Mouse (Mus musculus) hindbrain, embryonic 13.5 days (tissue): ENCODE data around the gene Snd1. TPM values are rescaled to one million over a fixed set of nuclear protein-coding genes. Genes with fewer than 3 reads are reported as not detected.

ENCODE experiments used
- ATAC-seq: fragments of 200-750 bp; cut with Nextera tagmentation; 2 replicates; pipeline ENCODE4 v1.8.0; 2017; ENCODE audit warnings: moderate TSS enrichment; ENCODE audit not compliant: low FRiP score
- H3K27ac ChIP-seq: fragments of 300-500 bp; sonication (generic); 2 replicates; pipeline ENCODE4 v1.5.1; 2015; ENCODE audit warnings: inconsistent platforms, mild to moderate bottlenecking, moderate library complexity
- H3K27me3 ChIP-seq: fragments of 300-500 bp; sonication (generic); 2 replicates; pipeline ENCODE4 v1.6.1; 2015; ENCODE audit warnings: mild to moderate bottlenecking, inconsistent platforms
- H3K36me3 ChIP-seq: fragments of 300-500 bp; sonication (generic); 2 replicates; pipeline ENCODE4 v1.6.1; 2015; ENCODE audit warnings: mild to moderate bottlenecking, inconsistent platforms
- H3K4me1 ChIP-seq: fragments of 300-500 bp; sonication (generic); replicated peaks from 2 replicates; pipeline ENCODE4 v1.6.1; 2015; ENCODE audit warnings: inconsistent platforms
- H3K4me2 ChIP-seq: fragments of 300-500 bp; sonication (generic); 2 replicates; pipeline ENCODE4 v1.6.1; 2015; ENCODE audit warnings: inconsistent platforms, mild to moderate bottlenecking, moderate library complexity
- H3K4me3 ChIP-seq: fragments of 300-500 bp; sonication (generic); 2 replicates; pipeline ENCODE4 v1.5.1; 2015; ENCODE audit warnings: mild to moderate bottlenecking, inconsistent platforms
- H3K9ac ChIP-seq: fragments of 300-500 bp; sonication (generic); 2 replicates; pipeline ENCODE4 v1.6.1; 2015; ENCODE audit warnings: mild to moderate bottlenecking, inconsistent platforms
- H3K9me3 ChIP-seq: fragments of 300-500 bp; sonication (generic); 2 replicates; pipeline ENCODE4 v1.6.1; 2016; ENCODE audit warnings: inconsistent platforms
- WGBS: fragments of 180-500 bp; shearing (Covaris S2); methylation state at CpG from one replicate; pipeline ENCODE4 v1.1.7; 2015; 5-methylcytosine and 5-hydroxymethylcytosine counted together
- polyA plus RNA-seq: library from polyadenylated mRNA; unstranded; fragments of >200 nt; fragmentation: Nextera tagmentation; extraction: Ambion mirVana; gene quantifications from 2 replicates; pipeline ENCODE4 v1.2.1, GENCODE M21; 2015

Snd1 gene
- polyA plus RNA-seq, 1 experiment from 2014 or later = 81.2 TPM

GRCm38 (mm10) chr6:28849317-28849716 is 374.4 kb downstream of the Snd1 start:
- 43% methylated on average over 3 of the region's 3 CpGs for WGBS
- ATAC-seq = peak; percentile 41; the same call in 1 of the 2 replicates
- Histone ChIP-seq H3K4me1 (peaks cover 76% of the 10 kb centered on the region), H3K4me2 (no peak overlapping the region), H3K36me3 (no peaks in the 10 kb centered on the region), H3K9ac (no peak overlapping the region), H3K27ac (peak overlapping the region; percentile 60), H3K27me3 (no peaks in the 10 kb centered on the region), H3K9me3 (no peaks in the 10 kb centered on the region), H3K4me3 (no peak overlapping the region)

- no peak overlapping the region for H3K27ac ChIP-seq
These were observed 375.5 kb downstream of the Snd1 start for GRCm38 (mm10) chr6:28850326-28850900.

GRCm38 (mm10) chr6:28852342-28852741 is 377.4 kb downstream of the Snd1 start:
- no peak overlapping the region for H3K4me2 ChIP-seq
- no peaks in the 10 kb centered on the region for H3K27me3 ChIP-seq
- H3K9me3 ChIP-seq = no peaks in the 10 kb centered on the region
- H3K9ac ChIP-seq = 0 out of 2 replicates have a peak overlapping the region, but pooled peaks have one; percentile 39
- H3K4me1 ChIP-seq = peaks cover 72% of the 10 kb centered on the region
- H3K36me3 ChIP-seq = no peaks in the 10 kb centered on the region
- 75% methylated on average over 7 of the region's 7 CpGs for WGBS
- no peak overlapping the region for H3K27ac ChIP-seq
- no peak overlapping the region for H3K4me3 ChIP-seq
- ATAC-seq = no peak

More at GRCm38 (mm10) chr6:28850326-28850900, 375.5 kb downstream of the Snd1 start:
- Histone ChIP-seq H3K4me1 (peaks cover 78% of the 10 kb centered on the region), H3K36me3 (no peaks in the 10 kb centered on the region), H3K9ac (no peak overlapping the region), H3K4me3 (no peak overlapping the region), H3K4me2 (no peak overlapping the region), H3K9me3 (no peaks in the 10 kb centered on the region), H3K27me3 (no peaks in the 10 kb centered on the region)
- WGBS = 92% methylated on average over 9 of the region's 9 CpGs
- no peak for ATAC-seq

- Histone ChIP-seq H3K9me3 (no peaks in the 10 kb centered on the region), H3K9ac (peak overlapping the region; percentile 29; the same call in 1 of the 2 replicates), H3K27me3 (no peaks in the 10 kb centered on the region), H3K36me3 (no peaks in the 10 kb centered on the region), H3K4me2 (no peak overlapping the region), H3K4me1 (peaks cover 65% of the 10 kb centered on the region), H3K4me3 (no peak overlapping the region), H3K27ac (peak overlapping the region; percentile 49)
- WGBS = 31% methylated on average over 3 of the region's 3 CpGs
- no peak for ATAC-seq
These were observed 378.2 kb downstream of the Snd1 start for GRCm38 (mm10) chr6:28853164-28853563.

GRCm38 (mm10) chr6:28853654-28854053 is 378.7 kb downstream of the Snd1 start:
- H3K27me3 ChIP-seq = 0 out of 2 replicates have a peak, but pooled peaks cover 1% of the 10 kb centered on the region
- H3K4me2 ChIP-seq = no peak overlapping the region
- no peak for ATAC-seq
- H3K4me1 ChIP-seq = peaks cover 63% of the 10 kb centered on the region
- H3K9me3 ChIP-seq = no peaks in the 10 kb centered on the region
- no peaks in the 10 kb centered on the region for H3K36me3 ChIP-seq
- peak overlapping the region; percentile 29; the same call in 1 of the 2 replicates for H3K9ac ChIP-seq
- WGBS = 7% methylated on average over 2 of the region's 2 CpGs
- peak overlapping the region; percentile 49 for H3K27ac ChIP-seq
- H3K4me3 ChIP-seq = no peak overlapping the region

GRCm38 (mm10) chr6:28854598-28854997 is 379.7 kb downstream of the Snd1 start:
- ATAC-seq = 0 out of 2 replicates have a peak, but pooled peaks have one; percentile 26
- H3K36me3 ChIP-seq = no peaks in the 10 kb centered on the region
- H3K4me2 ChIP-seq = no peak overlapping the region
- H3K9ac ChIP-seq = no peak overlapping the region
- 46% methylated on average over 8 of the region's 8 CpGs for WGBS
- H3K4me1 ChIP-seq = peaks cover 61% of the 10 kb centered on the region
- H3K9me3 ChIP-seq = no peaks in the 10 kb centered on the region
- H3K27me3 ChIP-seq = 0 out of 2 replicates have a peak, but pooled peaks cover 4% of the 10 kb centered on the region
- no peak overlapping the region for H3K4me3 ChIP-seq
- no peak overlapping the region for H3K27ac ChIP-seq

GRCm38 (mm10) chr6:28855442-28855841 is 380.5 kb downstream of the Snd1 start:
- H3K4me2 ChIP-seq = no peak overlapping the region
- no peak for ATAC-seq
- WGBS = 15% methylated on average over 3 of the region's 3 CpGs
- H3K9ac ChIP-seq = no peak overlapping the region
- no peaks in the 10 kb centered on the region for H3K9me3 ChIP-seq
- no peaks in the 10 kb centered on the region for H3K36me3 ChIP-seq
- H3K4me1 ChIP-seq = peaks cover 59% of the 10 kb centered on the region
- H3K27ac ChIP-seq = peak overlapping the region; percentile 5; the same call in 1 of the 2 replicates
- H3K4me3 ChIP-seq = no peak overlapping the region
- 0 out of 2 replicates have a peak, but pooled peaks cover 7% of the 10 kb centered on the region for H3K27me3 ChIP-seq

- no peak overlapping the region for H3K4me3 ChIP-seq
- H3K4me2 ChIP-seq = no peak overlapping the region
- WGBS = 79% methylated on average over 4 of the region's 4 CpGs
- 0 out of 2 replicates have a peak, but pooled peaks cover 7% of the 10 kb centered on the region for H3K27me3 ChIP-seq
- H3K9ac ChIP-seq = no peak overlapping the region
- ATAC-seq = no peak
- peaks cover 61% of the 10 kb centered on the region for H3K4me1 ChIP-seq
- no peaks in the 10 kb centered on the region for H3K9me3 ChIP-seq
- no peak overlapping the region for H3K27ac ChIP-seq
- no peaks in the 10 kb centered on the region for H3K36me3 ChIP-seq
These were observed 381.9 kb downstream of the Snd1 start for GRCm38 (mm10) chr6:28856789-28857188.

- H3K9ac ChIP-seq = no peak overlapping the region
- no peak overlapping the region for H3K4me3 ChIP-seq
- WGBS = 84% methylated on average over 2 of the region's 2 CpGs
- H3K27me3 ChIP-seq = 0 out of 2 replicates have a peak, but pooled peaks cover 11% of the 10 kb centered on the region
- no peaks in the 10 kb centered on the region for H3K36me3 ChIP-seq
- H3K27ac ChIP-seq = no peak overlapping the region; the same call in 1 of the 2 replicates
- no peak overlapping the region for H3K4me2 ChIP-seq
- H3K9me3 ChIP-seq = no peaks in the 10 kb centered on the region
- peaks cover 61% of the 10 kb centered on the region for H3K4me1 ChIP-seq
- no peak for ATAC-seq
These were observed 382.6 kb downstream of the Snd1 start for GRCm38 (mm10) chr6:28857198-28858180.

GRCm38 (mm10) chr6:28859094-28859493 is 384.2 kb downstream of the Snd1 start:
- H3K4me1 ChIP-seq = peaks cover 47% of the 10 kb centered on the region

GRCm38 (mm10) chr6:28860450-28860849 is 385.5 kb downstream of the Snd1 start:
- peaks cover 47% of the 10 kb centered on the region for H3K4me1 ChIP-seq
- H3K36me3 ChIP-seq = no peaks in the 10 kb centered on the region
- no peak overlapping the region for H3K4me2 ChIP-seq
- H3K27ac ChIP-seq = no peak overlapping the region; the same call in 1 of the 2 replicates
- H3K9ac ChIP-seq = no peak overlapping the region
- WGBS = 37% methylated on average over 2 of the region's 2 CpGs
- no peaks in the 10 kb centered on the region for H3K9me3 ChIP-seq
- ATAC-seq = no peak
- 0 out of 2 replicates have a peak, but pooled peaks cover 11% of the 10 kb centered on the region for H3K27me3 ChIP-seq
- no peak overlapping the region for H3K4me3 ChIP-seq

More at GRCm38 (mm10) chr6:28859094-28859493, 384.2 kb downstream of the Snd1 start:
- no peak for ATAC-seq
- H3K4me2 ChIP-seq = no peak overlapping the region
- no peaks in the 10 kb centered on the region for H3K36me3 ChIP-seq
- no peak overlapping the region for H3K4me3 ChIP-seq
- no peak overlapping the region for H3K27ac ChIP-seq
- no peak overlapping the region for H3K9ac ChIP-seq
- WGBS = 88% methylated on average over 2 of the region's 2 CpGs
- 0 out of 2 replicates have a peak, but pooled peaks cover 11% of the 10 kb centered on the region for H3K27me3 ChIP-seq
- no peaks in the 10 kb centered on the region for H3K9me3 ChIP-seq

GRCm38 (mm10) chr6:28860922-28861321 is 386.0 kb downstream of the Snd1 start:
- no peak overlapping the region for H3K27ac ChIP-seq
- no peak overlapping the region for H3K9ac ChIP-seq
- no peaks in the 10 kb centered on the region for H3K9me3 ChIP-seq
- H3K27me3 ChIP-seq = 0 out of 2 replicates have a peak, but pooled peaks cover 11% of the 10 kb centered on the region
- no peak for ATAC-seq
- peaks cover 49% of the 10 kb centered on the region for H3K4me1 ChIP-seq
- H3K4me3 ChIP-seq = no peak overlapping the region
- no peak overlapping the region for H3K4me2 ChIP-seq
- 33% methylated on average over 2 of the region's 2 CpGs for WGBS
- no peaks in the 10 kb centered on the region for H3K36me3 ChIP-seq
